Comparison of ENCODE assay signal across 8 mouse cellular contexts in the genomic region with DNA sequence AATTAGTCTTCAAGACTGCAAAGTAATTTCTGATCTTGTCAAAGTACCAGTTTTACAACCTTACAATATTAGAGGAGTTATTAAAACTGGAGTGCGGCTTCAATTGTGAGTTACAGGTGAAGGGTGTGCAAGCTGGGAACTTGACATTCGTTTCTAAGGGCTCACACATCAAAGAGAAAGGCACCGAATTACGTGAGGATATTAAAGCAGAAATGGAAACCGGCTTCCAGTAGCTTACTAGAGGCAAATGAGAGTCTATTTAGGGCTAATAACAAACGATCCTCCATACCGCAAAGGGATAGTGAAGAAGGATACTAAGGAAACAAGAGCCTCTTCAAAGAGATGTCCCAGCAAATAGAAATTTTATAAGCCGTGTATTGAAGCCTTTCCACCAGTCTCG. TPM values are rescaled to one million over a fixed set of nuclear protein-coding genes. Genes with fewer than 3 reads are reported as not detected.
DNase-seq lines count a peak whose midpoint lies in the region; ATAC-seq and TF ChIP-seq lines count a peak whose summit lies in the region.

No protein-coding gene starts in this region.

- peak overlapping the region; percentile 85 for H3K9ac ChIP-seq in hindbrain, postnatal 0 days (replicated peaks; ENCODE audit: low read length)

- 4% methylated on average over 9 of the region's 9 CpGs for WGBS in hindbrain, postnatal 0 days

- H3K27me3 ChIP-seq in hindbrain, postnatal 0 days (ENCODE audit: insufficient read depth, low read length): no peaks in the 10 kb centered on the region

- H3K9me3 ChIP-seq in hindbrain, postnatal 0 days (ENCODE audit: low read length): no peaks in the 10 kb centered on the region

- ATAC-seq in hindbrain, postnatal 0 days: no peak
- no peak for ATAC-seq in activated CD4-positive, CD25-positive, alpha-beta regulatory T cell, adult 4 months

- peak overlapping the region; percentile 99 for H3K27ac ChIP-seq in layer of hippocampus, adult 2 months
- H3K27ac ChIP-seq in hindbrain, postnatal 0 days: peak overlapping the region; percentile 96

- DNase-seq in layer of hippocampus, adult 2 months (ENCODE audit: low spot score in 2 of 2): no peak
- DNase-seq in layer of hippocampus, adult 9-11 months: no peak
- peak; percentile 47 for DNase-seq in embryo, embryonic 10.5 days (ENCODE audit: low spot score)
- DNase-seq in hindbrain, postnatal 0 days (ENCODE audit: low spot score): peak; percentile 19
- peak; percentile 63 for DNase-seq in naive thymus-derived CD4-positive, alpha-beta T cell, adult 2 months (ENCODE audit: low read depth)
- DNase-seq in urinary bladder, adult 2 months (ENCODE audit: low spot score): no peak
- DNase-seq in gastrocnemius, postnatal 10 days: no peak

- no peaks in the 10 kb centered on the region for H3K36me3 ChIP-seq in hindbrain, postnatal 0 days (ENCODE audit: insufficient read depth, low read length)

- peaks cover 12% of the 10 kb centered on the region for H3K4me1 ChIP-seq in hindbrain, postnatal 0 days (ENCODE audit: insufficient read depth, low read length)

- peak overlapping the region; percentile 98 for H3K4me3 ChIP-seq in layer of hippocampus, adult 2 months
- H3K4me3 ChIP-seq in hindbrain, postnatal 0 days (ENCODE audit: low read length): peak overlapping the region; percentile 69

- peak overlapping the region; percentile 85 for H3K4me2 ChIP-seq in hindbrain, postnatal 0 days (ENCODE audit: low read depth, low read length)

- TF ChIP-seq CTCF in layer of hippocampus, adult 2 months (conservative IDR thresholded peaks at IDR 0.05): no peak
- TF ChIP-seq CTCF in hindbrain, postnatal 0 days (IDR thresholded peaks at IDR 0.05; ENCODE audit: low read depth): no peak

RNA-seq across cellular contexts. Expression of a gene that starts 5.1 kb away (rescaled TPM):
- total RNA-seq in layer of hippocampus, adult 2 months (2021): 10 to 100 TPM; 58.1 to 62.1 TPM
- total RNA-seq in hindbrain, postnatal 0 days (2014; rRNA removed): 21.5 and 22.9 TPM in 2 replicates
- polyA plus RNA-seq in hindbrain, postnatal 0 days (2015; fragmentation: Nextera tagmentation; extraction: Ambion mirVana): 8.0 and 8.9 TPM in 2 replicates
- 15.0 and 26.4 TPM in 2 replicates for polyA plus RNA-seq in urinary bladder, adult 2 months (2012; rRNA removed)
- total RNA-seq in gastrocnemius, postnatal 10 days (2021): 10 to 100 TPM; 44.4 to 58.3 TPM
- polyA plus RNA-seq in activated CD4-positive, CD25-positive, alpha-beta regulatory T cell, adult 4 months (2017; shearing (Covaris generic)): 10 to 100 TPM; 10.3 to 11.4 TPM

Comparison
In these comparisons a context has a peak if more than half of its experiments do, and no peak if none do; other contexts are left out.
1. DNase-seq: peak in embryo, embryonic 10.5 days (single experiment), hindbrain, postnatal 0 days (single experiment) and naive thymus-derived CD4-positive, alpha-beta T cell, adult 2 months (single experiment); none in layer of hippocampus, adult 2 months (0 of 2), layer of hippocampus, adult 9-11 months (single experiment), urinary bladder, adult 2 months (single experiment) and gastrocnemius, postnatal 10 days (single experiment).